Mouse (Mus musculus) forebrain, embryonic 15.5 days (tissue): Measurements from ENCODE around the gene AY358078. TPM values are rescaled to one million over a fixed set of nuclear protein-coding genes. Genes with fewer than 3 reads are reported as not detected.
"Not testable (repeated sequence)": the region's sequence is repeated elsewhere in the genome, so short reads cannot be mapped to it uniquely, and the experiment has no call there.

Experiments used
- ATAC-seq: fragments of 200-750 bp; cut with Nextera tagmentation; replicated peaks from 2 replicates; pipeline ENCODE4 v1.8.0; 2017; ENCODE audit warnings: mild to moderate bottlenecking, moderate TSS enrichment, moderate library complexity
- H3K27ac ChIP-seq: fragments of 300-500 bp; sonication (generic); replicated peaks from 2 replicates; pipeline ENCODE4 v1.5.1; 2015; ENCODE audit warnings: mild to moderate bottlenecking, inconsistent platforms
- H3K27me3 ChIP-seq: fragments of 300-500 bp; sonication (generic); 2 replicates; pipeline ENCODE4 v1.6.1; 2015; ENCODE audit warnings: inconsistent platforms
- H3K36me3 ChIP-seq: fragments of 300-500 bp; sonication (generic); 2 replicates; pipeline ENCODE4 v1.6.1; 2015; ENCODE audit warnings: mild to moderate bottlenecking, inconsistent platforms
- H3K4me1 ChIP-seq: fragments of 300-500 bp; sonication (generic); 2 replicates; pipeline ENCODE4 v1.6.1; 2015; ENCODE audit warnings: inconsistent platforms
- H3K4me2 ChIP-seq: fragments of 300-500 bp; sonication (generic); replicated peaks from 2 replicates; pipeline ENCODE4 v1.6.1; 2015; ENCODE audit warnings: mild to moderate bottlenecking, inconsistent platforms
- H3K4me3 ChIP-seq: fragments of 300-500 bp; sonication (generic); 2 replicates; pipeline ENCODE4 v1.5.1; 2015; ENCODE audit warnings: mild to moderate bottlenecking, inconsistent platforms
- H3K9ac ChIP-seq: fragments of 300-500 bp; sonication (generic); replicated peaks from 2 replicates; pipeline ENCODE4 v1.6.1; 2015; ENCODE audit warnings: mild to moderate bottlenecking, inconsistent platforms
- H3K9me3 ChIP-seq: fragments of 300-500 bp; sonication (generic); 2 replicates; pipeline ENCODE4 v1.6.1; 2016; ENCODE audit warnings: inconsistent platforms
- WGBS: fragments of 180-500 bp; shearing (Covaris S2); methylation state at CpG from one replicate; pipeline ENCODE4 v1.1.7; 2015; ENCODE audit warnings: mixed read lengths; 5-methylcytosine and 5-hydroxymethylcytosine counted together
- polyA plus RNA-seq: library from polyadenylated mRNA; unstranded; fragments of >200 nt; fragmentation: Nextera tagmentation; extraction: Ambion mirVana; gene quantifications from 2 replicates; pipeline ENCODE4 v1.2.1, GENCODE M21; 2015

Gene AY358078
- polyA plus RNA-seq, 1 experiment from 2014 or later: not detected

- 29% methylated on average over 2 of the region's 2 CpGs for WGBS
- H3K4me1 ChIP-seq: not testable (repeated sequence)
Measured at GRCm38 (mm10) chr14:51838480-51838879, 38.6 kb downstream of the AY358078 start.

GRCm38 (mm10) chr14:51842250-51842649 lies 42.4 kb downstream of the AY358078 start:
- no peak overlapping the region for H3K9ac ChIP-seq
- no peaks in the 10 kb centered on the region for H3K27me3 ChIP-seq
- 43% methylated on average over 1 of the region's 1 CpGs for WGBS
- H3K9me3 ChIP-seq: no peaks in the 10 kb centered on the region
- peak; percentile 82 for ATAC-seq
- no peak overlapping the region for H3K4me2 ChIP-seq
- no peaks in the 10 kb centered on the region for H3K4me1 ChIP-seq
- H3K27ac ChIP-seq: no peak overlapping the region
- H3K4me3 ChIP-seq: no peak overlapping the region
- no peaks in the 10 kb centered on the region for H3K36me3 ChIP-seq

More at GRCm38 (mm10) chr14:51838480-51838879, 38.6 kb downstream of the AY358078 start:
- not testable (repeated sequence) for H3K36me3 ChIP-seq, H3K27ac ChIP-seq, H3K9me3 ChIP-seq, H3K4me2 ChIP-seq, H3K27me3 ChIP-seq, H3K4me3 ChIP-seq, H3K9ac ChIP-seq, ATAC-seq

- WGBS: 96% methylated on average over 2 of the region's 2 CpGs
- H3K36me3 ChIP-seq: no peaks in the 10 kb centered on the region
Measured at GRCm38 (mm10) chr14:51842781-51843180, 42.9 kb downstream of the AY358078 start.

GRCm38 (mm10) chr14:51843882-51844281 lies 44.0 kb downstream of the AY358078 start:
- Histone ChIP-seq H3K4me3 (no peak overlapping the region), H3K36me3 (no peaks in the 10 kb centered on the region), H3K4me1 (no peaks in the 10 kb centered on the region), H3K27ac (no peak overlapping the region), H3K27me3 (no peaks in the 10 kb centered on the region), H3K9ac (no peak overlapping the region), H3K9me3 (no peaks in the 10 kb centered on the region), H3K4me2 (no peak overlapping the region)
- no peak for ATAC-seq

More at GRCm38 (mm10) chr14:51842781-51843180, 42.9 kb downstream of the AY358078 start:
- H3K4me2 ChIP-seq: no peak overlapping the region
- H3K27me3 ChIP-seq: no peaks in the 10 kb centered on the region
- no peaks in the 10 kb centered on the region for H3K9me3 ChIP-seq
- H3K4me1 ChIP-seq: no peaks in the 10 kb centered on the region
- H3K27ac ChIP-seq: no peak overlapping the region
- H3K9ac ChIP-seq: no peak overlapping the region
- H3K4me3 ChIP-seq: no peak overlapping the region
- peak; percentile 13; the same call in 1 of the 2 replicates for ATAC-seq

- no peak for ATAC-seq
- no peaks in the 10 kb centered on the region for H3K36me3 ChIP-seq
- no peak overlapping the region for H3K4me3 ChIP-seq
- WGBS: 76% methylated on average over 3 of the region's 3 CpGs
- H3K9me3 ChIP-seq: no peaks in the 10 kb centered on the region
- H3K4me2 ChIP-seq: no peak overlapping the region
- H3K27me3 ChIP-seq: no peaks in the 10 kb centered on the region
- no peaks in the 10 kb centered on the region for H3K4me1 ChIP-seq
- no peak overlapping the region for H3K9ac ChIP-seq
- H3K27ac ChIP-seq: no peak overlapping the region
Measured at GRCm38 (mm10) chr14:51846566-51846965, 46.7 kb downstream of the AY358078 start.

GRCm38 (mm10) chr14:51851006-51851405 lies 51.2 kb downstream of the AY358078 start:
- not testable (repeated sequence) for H3K4me2 ChIP-seq, ATAC-seq, H3K4me3 ChIP-seq, H3K27ac ChIP-seq, H3K27me3 ChIP-seq, H3K9me3 ChIP-seq, H3K4me1 ChIP-seq, H3K9ac ChIP-seq, H3K36me3 ChIP-seq
- 47% methylated on average over 3 of the region's 3 CpGs for WGBS

- Histone ChIP-seq H3K4me1 (no peaks in the 10 kb centered on the region), H3K27ac (no peak within 1 kb of the TSS), H3K9ac (no peak within 1 kb of the TSS), H3K4me3 (no peak within 1 kb of the TSS), H3K4me2 (no peak within 1 kb of the TSS), H3K36me3 (no peaks in the 10 kb centered on the region), H3K27me3 (no peaks in the 10 kb centered on the region), H3K9me3 (no peaks in the 10 kb centered on the region)
- no peak for ATAC-seq
Measured at GRCm38 (mm10) chr14:51853399-51853798, 53.6 kb downstream of the AY358078 start, which contains the start of gene Ear6. Gene Ear6, plus strand, starts transcription at chr14:51853699.

GRCm38 (mm10) chr14:51855280-51855679 lies 55.4 kb downstream of the AY358078 start:
- 87% methylated on average over 7 of the region's 7 CpGs for WGBS
- not testable (repeated sequence) for ATAC-seq, H3K27me3 ChIP-seq, H3K4me2 ChIP-seq, H3K4me3 ChIP-seq, H3K4me1 ChIP-seq, H3K36me3 ChIP-seq, H3K27ac ChIP-seq, H3K9ac ChIP-seq, H3K9me3 ChIP-seq

- not testable (repeated sequence) for H3K27me3 ChIP-seq, H3K4me1 ChIP-seq, H3K9me3 ChIP-seq, H3K9ac ChIP-seq, H3K4me3 ChIP-seq, ATAC-seq, H3K4me2 ChIP-seq, H3K36me3 ChIP-seq, H3K27ac ChIP-seq
- WGBS: 12% methylated on average over 1 of the region's 1 CpGs
Measured at GRCm38 (mm10) chr14:51863603-51864002, 63.8 kb downstream of the AY358078 start.

GRCm38 (mm10) chr14:51870756-51871155 lies 70.9 kb downstream of the AY358078 start:
- H3K4me2 ChIP-seq: no peak overlapping the region
- WGBS: 77% methylated on average over 2 of the region's 2 CpGs
- H3K9me3 ChIP-seq: no peaks in the 10 kb centered on the region
- H3K4me3 ChIP-seq: no peak overlapping the region
- H3K27me3 ChIP-seq: no peaks in the 10 kb centered on the region
- H3K27ac ChIP-seq: no peak overlapping the region
- no peaks in the 10 kb centered on the region for H3K36me3 ChIP-seq
- H3K4me1 ChIP-seq: no peaks in the 10 kb centered on the region
- no peak overlapping the region for H3K9ac ChIP-seq
- ATAC-seq: no peak

GRCm38 (mm10) chr14:51871741-51872140 lies 71.9 kb downstream of the AY358078 start:
- 74% methylated on average over 9 of the region's 9 CpGs for WGBS

More at GRCm38 (mm10) chr14:51871741-51872140, 71.9 kb downstream of the AY358078 start:
- H3K27me3 ChIP-seq: no peaks in the 10 kb centered on the region
- H3K4me1 ChIP-seq: no peaks in the 10 kb centered on the region
- no peak for ATAC-seq
- no peaks in the 10 kb centered on the region for H3K9me3 ChIP-seq
- H3K36me3 ChIP-seq: no peaks in the 10 kb centered on the region
- H3K4me2 ChIP-seq: no peak overlapping the region
- no peak overlapping the region for H3K9ac ChIP-seq
- H3K4me3 ChIP-seq: no peak overlapping the region
- H3K27ac ChIP-seq: no peak overlapping the region
